Mouse (Mus musculus): ENCODE results near the gene Spry2. TPM values are rescaled to one million over a fixed set of nuclear protein-coding genes. Genes with fewer than 3 reads are reported as not detected.

The Spry2 gene
- total RNA-seq (2012; rRNA removed) = not detected in 2 replicates
- not detected in 2 replicates for total RNA-seq (2014; rRNA removed)
- 0.21 TPM in 1 of 2 replicates, not detected in the other for polyA plus RNA-seq (2012; ENCODE audit: insufficient read length, low read depth)

DNA sequence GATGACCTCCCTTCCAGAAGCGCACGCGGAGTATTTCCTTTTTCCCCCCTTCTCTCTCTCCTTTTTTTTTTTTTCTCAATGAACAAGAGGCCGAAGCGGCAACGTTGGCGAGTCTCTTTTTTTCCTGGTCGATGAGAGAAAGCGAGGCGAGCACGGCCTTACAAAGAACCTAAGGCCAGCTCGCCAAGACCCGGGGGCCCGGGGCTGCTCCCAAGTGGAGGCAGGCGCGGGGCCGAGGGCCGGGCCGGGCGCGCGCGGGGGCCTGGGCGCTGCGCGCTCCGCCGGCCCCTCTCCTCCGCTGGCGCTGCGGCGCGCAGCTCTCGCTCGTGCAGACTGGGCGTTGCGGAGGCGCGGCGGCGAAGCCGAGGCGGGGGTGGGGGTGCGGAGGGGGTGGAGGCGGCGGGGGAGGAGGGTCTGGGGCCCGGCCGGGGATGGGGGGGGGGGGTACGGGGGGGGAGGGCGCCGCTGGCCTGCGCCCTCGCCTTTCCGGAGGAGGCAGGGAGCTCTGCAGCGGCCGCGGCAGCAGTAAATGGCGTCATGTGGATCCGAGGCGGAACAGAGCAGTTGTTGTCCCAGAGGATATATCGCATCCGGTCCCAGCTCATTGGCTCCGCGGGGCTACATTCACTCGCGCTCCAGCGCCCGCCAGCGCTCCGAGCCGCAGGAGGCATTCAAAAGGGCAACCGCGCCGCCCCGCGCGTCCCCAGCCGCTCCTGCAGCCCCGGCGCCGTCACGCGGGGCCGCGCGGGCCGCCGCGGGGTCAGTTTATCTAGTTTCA, at the start of gene Spry2:
Gene Spry2 (minus strand): TSS at position 29 of the 778 bp plus-strand sequence.
- no peak within 1 kb of the TSS for H3K27ac ChIP-seq (ENCODE audit: insufficient read depth, low read depth)
- in situ Hi-C loops (cut with MboI; ENCODE audit: low pct_ligation_motif_present, low pct_unique_long_range_greater_than_20kb, low sequenced_read_pairs) (no loop called here), dilution Hi-C loops (cut with MboI; ENCODE audit: extremely low pct_ligation_motif_present, extremely low pct_unique_long_range_greater_than_20kb, low sequenced_read_pairs) (no loop called here)
- no peaks in the 10 kb centered on the region for H3K36me3 ChIP-seq (replicated peaks in 1 of 2; ENCODE audit: control insufficient read depth in 1 of 2, insufficient read depth in 1 of 2, low read length in 1 of 2)
- no peaks in the 10 kb centered on the region for H3K4me1 ChIP-seq (ENCODE audit: control insufficient read depth in 1 of 2, insufficient read depth in 2 of 2)
- no peak for TF ChIP-seq RCOR1 (conservative IDR thresholded peaks at IDR 0.05; ENCODE audit: low read depth, low read length)
- TF ChIP-seq CHD2 (IDR thresholded peaks at IDR 0.05; ENCODE audit: low read length) = no peak
- no peak for TF ChIP-seq UBTF (IDR thresholded peaks at IDR 0.05; ENCODE audit: low read depth, low read length)
- TF ChIP-seq MXI1 (IDR thresholded peaks at IDR 0.05; ENCODE audit: low read depth, low read length) = no peak
- TF ChIP-seq ZC3H11A (IDR thresholded peaks at IDR 0.05; ENCODE audit: low read depth, low read length) = no peak
- TF ChIP-seq SIN3A (IDR thresholded peaks at IDR 0.05; ENCODE audit: low read length) = no peak
- H3K27me3 ChIP-seq (replicated peaks) = no peaks in the 10 kb centered on the region
- H3K4me3 ChIP-seq (replicated peaks in 1 of 3; ENCODE audit: low read depth in 2 of 3, low read length in 2 of 3, poor library complexity in 1 of 3) = no peak within 1 kb of the TSS
- no peaks in the 10 kb centered on the region for H3K79me2 ChIP-seq (replicated peaks; ENCODE audit: control insufficient read depth, extremely low read depth, insufficient read depth, poor library complexity, severe bottlenecking)
- peaks cover 51% of the 10 kb centered on the region for H3K9me3 ChIP-seq (replicated peaks; ENCODE audit: low read length)
- H3K4me2 ChIP-seq (ENCODE audit: insufficient read depth, low read depth, poor library complexity, severe bottlenecking) = no peak within 1 kb of the TSS
- DNase-seq (ENCODE audit: extremely low read depth) = no peak
- H3K9ac ChIP-seq (ENCODE audit: insufficient read depth, low read depth) = no peak within 1 kb of the TSS

DNA sequence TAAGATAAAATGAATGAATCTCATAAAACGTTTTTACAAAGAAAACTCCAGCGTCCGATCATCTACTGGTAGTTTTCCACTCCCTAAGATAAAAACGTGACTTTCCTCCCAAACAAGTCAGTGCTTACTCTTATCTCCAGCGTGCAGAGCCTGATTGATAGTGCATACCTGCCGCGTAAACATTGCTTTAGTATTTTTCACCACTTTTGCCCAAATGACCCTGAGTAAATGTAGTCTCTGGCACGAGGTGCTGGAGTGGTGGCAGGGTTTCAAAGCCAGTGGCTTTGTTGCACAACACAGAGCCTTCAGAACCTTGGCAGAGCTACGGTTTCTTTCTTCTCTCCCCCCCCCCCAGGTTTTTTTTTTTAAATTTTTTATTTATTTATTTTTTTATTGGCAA, 44.7 kb upstream of the Spry2 start:
- Histone ChIP-seq H3K36me3 (replicated peaks in 1 of 2; ENCODE audit: control insufficient read depth in 1 of 2, insufficient read depth in 1 of 2, low read length in 1 of 2) (no peaks in the 10 kb centered on the region), H3K4me1 (ENCODE audit: control insufficient read depth in 1 of 2, insufficient read depth in 2 of 2) (no peaks in the 10 kb centered on the region), H3K9ac (ENCODE audit: insufficient read depth, low read depth) (no peak overlapping the region), H3K4me2 (ENCODE audit: insufficient read depth, low read depth, poor library complexity, severe bottlenecking) (no peak overlapping the region), H3K27me3 (replicated peaks) (no peaks in the 10 kb centered on the region), H3K9me3 (replicated peaks; ENCODE audit: low read length) (peaks cover 16% of the 10 kb centered on the region), H3K4me3 (replicated peaks in 1 of 3; ENCODE audit: low read depth in 2 of 3, low read length in 2 of 3, poor library complexity in 1 of 3) (no peak overlapping the region), H3K27ac (ENCODE audit: insufficient read depth, low read depth) (no peak overlapping the region), H3K79me2 (replicated peaks; ENCODE audit: control insufficient read depth, extremely low read depth, insufficient read depth, poor library complexity, severe bottlenecking) (no peaks in the 10 kb centered on the region)
- TF ChIP-seq HCFC1 (IDR thresholded peaks at IDR 0.05; ENCODE audit: low read depth, low read length) = no peak
- DNase-seq (ENCODE audit: extremely low read depth) = no peak
- dilution Hi-C loops (cut with MboI; ENCODE audit: extremely low pct_ligation_motif_present, extremely low pct_unique_long_range_greater_than_20kb, low sequenced_read_pairs) (no loop called here), in situ Hi-C loops (cut with MboI; ENCODE audit: low pct_ligation_motif_present, low pct_unique_long_range_greater_than_20kb, low sequenced_read_pairs) (no loop called here)

DNA sequence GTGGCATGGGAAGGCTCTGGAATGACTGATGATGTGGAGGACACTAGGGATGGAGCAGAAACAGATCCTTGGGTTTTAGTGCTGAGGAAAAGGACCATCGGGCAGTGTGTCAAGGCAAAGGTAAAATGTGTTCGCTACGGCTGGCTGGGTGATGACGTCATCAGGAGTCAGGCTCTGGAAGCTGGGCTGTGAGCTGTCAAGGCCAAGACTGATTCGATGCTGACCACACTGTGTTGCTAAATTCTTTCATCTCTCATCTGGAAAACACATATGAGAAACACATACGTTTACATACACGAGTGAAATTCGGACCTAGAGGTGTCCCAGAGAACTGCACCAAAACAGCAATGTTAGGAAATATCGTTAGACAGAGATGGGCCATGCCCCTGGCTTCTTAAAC, 30.1 kb upstream of the Spry2 start:
- peaks cover 0 to 7% of the 10 kb centered on the region in 2 experiments; a peak in 1 of 4 replicates for H3K4me1 ChIP-seq (ENCODE audit: control insufficient read depth in 1 of 2, insufficient read depth in 2 of 2)
- dilution Hi-C loops (cut with MboI; ENCODE audit: extremely low pct_ligation_motif_present, extremely low pct_unique_long_range_greater_than_20kb, low sequenced_read_pairs) = no loop called here

More for the DNA sequence above, 30.1 kb upstream of the Spry2 start:
- DNase-seq (ENCODE audit: extremely low read depth) = no peak
- in situ Hi-C loops (cut with MboI; ENCODE audit: low pct_ligation_motif_present, low pct_unique_long_range_greater_than_20kb, low sequenced_read_pairs) = no loop called here
- Histone ChIP-seq H3K27me3 (replicated peaks) (no peaks in the 10 kb centered on the region), H3K9ac (ENCODE audit: insufficient read depth, low read depth) (no peak overlapping the region), H3K27ac (ENCODE audit: insufficient read depth, low read depth) (no peak overlapping the region), H3K79me2 (replicated peaks; ENCODE audit: control insufficient read depth, extremely low read depth, insufficient read depth, poor library complexity, severe bottlenecking) (no peaks in the 10 kb centered on the region), H3K4me3 (replicated peaks in 1 of 3; ENCODE audit: low read depth in 2 of 3, low read length in 2 of 3, poor library complexity in 1 of 3) (no peak overlapping the region), H3K4me2 (ENCODE audit: insufficient read depth, low read depth, poor library complexity, severe bottlenecking) (no peak overlapping the region), H3K36me3 (replicated peaks in 1 of 2; ENCODE audit: control insufficient read depth in 1 of 2, insufficient read depth in 1 of 2, low read length in 1 of 2) (no peaks in the 10 kb centered on the region), H3K9me3 (replicated peaks; ENCODE audit: low read length) (peaks cover 19% of the 10 kb centered on the region)
- TF ChIP-seq UBTF (IDR thresholded peaks at IDR 0.05; ENCODE audit: low read depth, low read length) = no peak
- no peak for TF ChIP-seq CTCF (conservative IDR thresholded peaks at IDR 0.05 in 1 of 2, IDR thresholded peaks at IDR 0.05 in 1 of 2; ENCODE audit: low read depth in 2 of 2, low read length in 2 of 2)
- TF ChIP-seq PAX5 (IDR thresholded peaks at IDR 0.05; ENCODE audit: low read length) = no peak
- TF ChIP-seq RAD21 (IDR thresholded peaks at IDR 0.05; ENCODE audit: low read depth, low read length) = no peak
- TF ChIP-seq SIN3A (IDR thresholded peaks at IDR 0.05; ENCODE audit: low read length) = no peak
- no peak for TF ChIP-seq CHD2 (IDR thresholded peaks at IDR 0.05; ENCODE audit: low read length)
- no peak for TF ChIP-seq BHLHE40 (IDR thresholded peaks at IDR 0.05; ENCODE audit: low read depth, low read length)
- TF ChIP-seq JUND (conservative IDR thresholded peaks at IDR 0.05; ENCODE audit: low read depth, low read length) = no peak
- no peak for TF ChIP-seq POLR2A (IDR thresholded peaks at IDR 0.05; ENCODE audit: low read depth, low read length)
- TF ChIP-seq MXI1 (IDR thresholded peaks at IDR 0.05; ENCODE audit: low read depth, low read length) = no peak
- TF ChIP-seq ZMIZ1 (IDR thresholded peaks at IDR 0.05; ENCODE audit: low read depth, low read length) = no peak
- TF ChIP-seq MYC (IDR thresholded peaks at IDR 0.05; ENCODE audit: low read depth, low read length) = no peak

All from CH12.LX (cell line).